Mouse (Mus musculus) heart, adult 2 months (tissue): Measurements from ENCODE around the gene Wdr70.

Experiments
- EP300 ChIP-seq: fragments of 200-500 bp; IDR thresholded peaks from 2 replicates; pipeline ENCODE4 v1.6.1; 2011; ENCODE audit warnings: low read depth, low read length, control low read depth; ENCODE audit not compliant: insufficient read depth
- POLR2A ChIP-seq: fragments of 200-500 bp; IDR thresholded peaks from 2 replicates; pipeline ENCODE4 v1.6.1; 2011; ENCODE audit warnings: mild to moderate bottlenecking, low read depth, low read length, control low read depth; ENCODE audit not compliant: insufficient read depth

DNA sequence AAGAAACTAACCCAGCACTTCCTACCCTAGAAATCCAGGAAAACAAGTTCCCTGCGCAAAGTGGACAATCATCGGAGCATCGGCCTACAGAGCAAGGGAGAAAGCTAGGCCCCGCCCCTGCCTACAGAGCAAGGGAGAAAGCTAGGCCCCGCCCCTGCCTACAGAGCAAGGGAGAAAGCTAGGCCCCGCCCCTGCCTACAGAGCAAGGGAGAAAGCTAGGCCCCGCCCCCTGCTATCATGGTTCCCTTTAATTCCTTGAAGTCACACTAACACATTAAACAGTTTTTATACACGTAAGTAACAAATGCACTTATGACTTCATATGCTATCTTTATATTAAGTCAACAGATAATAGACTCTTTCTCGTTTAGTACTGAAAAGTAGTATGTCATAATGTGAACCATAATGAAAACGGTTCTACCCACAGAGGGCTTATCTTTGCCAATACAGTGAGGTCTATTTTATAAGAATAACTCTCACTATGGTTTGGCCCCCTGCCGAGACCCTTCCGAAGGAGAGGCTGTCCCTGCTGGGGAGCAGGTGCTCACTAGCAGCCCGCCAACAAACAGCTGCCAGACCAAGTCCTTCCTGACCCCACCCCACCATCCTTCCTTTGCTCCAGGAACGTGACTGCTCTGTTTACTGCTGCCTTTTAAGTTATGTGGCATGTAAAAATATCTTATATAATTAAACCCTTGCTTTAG, 100.0 kb downstream of the Wdr70 start:
- no peak for TF ChIP-seq POLR2A
- no peak for TF ChIP-seq EP300
